Mouse (Mus musculus) testis, adult 2 months (tissue): ENCODE data around the gene Olfr31.

Experiments used
- CTCF ChIP-seq: fragments of 200-500 bp; IDR thresholded peaks from 2 replicates; pipeline ENCODE4 v1.5.1; 2012; ENCODE audit warnings: low read depth, mild to moderate bottlenecking, inconsistent platforms, low read length, moderate library complexity; ENCODE audit not compliant: control insufficient read depth, insufficient read depth, insufficient replicate concordance
- POLR2A ChIP-seq: fragments of 200-500 bp; IDR thresholded peaks from 2 replicates; pipeline ENCODE4 v1.6.1; 2012; ENCODE audit warnings: low read depth, mild to moderate bottlenecking, inconsistent platforms, low read length, moderate library complexity; ENCODE audit not compliant: control insufficient read depth

DNA sequence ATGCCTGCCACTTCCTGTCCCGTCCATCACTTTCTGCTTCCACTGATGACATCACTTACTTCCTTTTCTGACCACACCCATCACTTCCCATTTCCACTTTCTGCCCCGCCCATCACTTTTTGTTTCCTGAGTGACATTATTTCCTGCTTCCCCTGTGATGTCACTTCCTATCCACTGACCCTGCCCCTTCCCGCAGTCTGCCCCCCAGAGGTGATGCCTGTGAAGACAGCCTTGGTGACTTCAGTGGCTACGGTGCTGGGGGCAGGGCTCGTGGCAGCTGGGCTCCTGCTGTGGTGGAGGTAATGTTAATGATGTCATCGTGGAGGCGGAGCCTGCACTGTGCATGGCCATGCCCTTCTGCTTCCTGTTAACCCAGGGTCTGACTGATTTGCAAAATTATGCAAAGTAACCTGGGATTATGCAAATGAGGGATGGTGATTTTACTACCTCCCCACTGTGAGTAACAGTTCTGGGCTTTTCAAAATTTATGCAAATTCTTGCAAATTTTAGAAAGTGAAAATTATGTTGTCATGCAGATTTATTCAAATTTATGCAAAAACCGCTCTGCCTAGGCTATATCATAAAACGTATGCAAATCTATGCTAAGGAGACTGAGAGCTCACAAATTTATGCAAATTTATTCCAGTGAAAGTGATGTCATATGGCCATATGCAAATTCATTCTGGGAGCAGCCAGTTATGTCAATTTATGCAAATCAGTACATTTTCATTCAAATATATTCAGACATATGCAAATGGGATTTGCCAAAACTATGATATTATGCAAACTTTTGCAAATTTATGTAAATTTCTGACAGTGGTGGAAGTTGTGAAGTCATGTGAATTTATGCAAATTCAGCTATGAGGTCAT is 29.3 kb downstream of the Olfr31 start:
- TF ChIP-seq CTCF, result no peak
- no peak for TF ChIP-seq POLR2A
